Mouse (Mus musculus) left cerebral cortex, postnatal 25 days (tissue): ENCODE results near the gene Ubxn11. TPM values are rescaled to one million over a fixed set of nuclear protein-coding genes. Genes with fewer than 3 reads are reported as not detected.
A peak's percentile ranks its signal among the peaks of the same experiment; 100 is the strongest.

Experiments used
- DNase-seq, 2 experiments: peaks; one replicate each; pipeline ENCODE4 v3.0.0; 2022; ENCODE audit warnings: low spot score in 2 of 2, mixed read lengths in 1 of 2
- intact Hi-C: fragments of 180-260 bp; cut with DNase I; formaldehyde crosslinking; loops from one replicate; pipeline ENCODE4 v1.15.1; 2025
- total RNA-seq, 2 experiments: library from RNA; stranded (reverse); gene quantifications; 2 replicates each; pipeline ENCODE4 v1.2.3; 2021

Ubxn11 gene
- total RNA-seq, 2 experiments from 2014 or later: 29.5 to 34.7 TPM

- intact Hi-C loops: loop anchor here (2.0 kb wide), 1 partner anchor 51 kb away; no protein-coding TSS in a partner anchor
- peak; percentile 17 to 25 for DNase-seq
These were observed 15.0 kb upstream of the Ubxn11 start for GRCm38 (mm10) chr4:134087412-134087811.

- DNase-seq: no peak
- intact Hi-C loops: no loop called here
These were observed 13.3 kb upstream of the Ubxn11 start for GRCm38 (mm10) chr4:134089029-134089428.

- intact Hi-C loops: no loop called here
- DNase-seq: no peak
These were observed 11.7 kb upstream of the Ubxn11 start for GRCm38 (mm10) chr4:134090521-134091224.

- intact Hi-C loops: no loop called here
- DNase-seq: no peak
These were observed 11.2 kb upstream of the Ubxn11 start for GRCm38 (mm10) chr4:134091225-134091529.

- intact Hi-C loops: loop anchor here (1.0 kb wide), 1 partner anchor 32 kb away; no protein-coding TSS in a partner anchor
- peak in 1 of 2 experiments; percentile 23 for DNase-seq
These were observed 9.7 kb upstream of the Ubxn11 start for GRCm38 (mm10) chr4:134092382-134093288.

GRCm38 (mm10) chr4:134094004-134094564 is 8.3 kb upstream of the Ubxn11 start:
- intact Hi-C loops: no loop called here
- no peak for DNase-seq

GRCm38 (mm10) chr4:134094923-134095547 is 7.3 kb upstream of the Ubxn11 start, which contains the start of gene Cd52:
Gene Cd52, minus strand, starts transcription at chr4:134095082.
- no peak for DNase-seq
- intact Hi-C loops: no loop called here

GRCm38 (mm10) chr4:134096120-134096519 is 6.2 kb upstream of the Ubxn11 start:
- DNase-seq: no peak
- intact Hi-C loops: no loop called here

GRCm38 (mm10) chr4:134097015-134097608 is 5.3 kb upstream of the Ubxn11 start:
- DNase-seq: no peak
- intact Hi-C loops: no loop called here

- intact Hi-C loops: no loop called here
- DNase-seq: peak in 1 of 2 experiments; percentile 50
These were observed 3.7 kb upstream of the Ubxn11 start for GRCm38 (mm10) chr4:134098628-134099027.

GRCm38 (mm10) chr4:134100245-134100644 is 2.1 kb upstream of the Ubxn11 start:
- intact Hi-C loops: no loop called here
- DNase-seq: no peak

GRCm38 (mm10) chr4:134102742-134103119 is 361 bp downstream of the Ubxn11 start:
- no peak for DNase-seq
- intact Hi-C loops: no loop called here

GRCm38 (mm10) chr4:134106105-134106504 is 3.7 kb downstream of the Ubxn11 start:
- intact Hi-C loops: no loop called here
- DNase-seq: no peak

GRCm38 (mm10) chr4:134107730-134108129 is 5.4 kb downstream of the Ubxn11 start:
- intact Hi-C loops: loop anchor here (1.0 kb wide), 1 partner anchor 17 kb away; no protein-coding TSS in a partner anchor
- peak; percentile 46 to 91 for DNase-seq

GRCm38 (mm10) chr4:134108196-134108595 is 5.8 kb downstream of the Ubxn11 start:
- no peak for DNase-seq
- intact Hi-C loops: no loop called here

GRCm38 (mm10) chr4:134110653-134111052 is 8.3 kb downstream of the Ubxn11 start:
- intact Hi-C loops: no loop called here
- no peak for DNase-seq

GRCm38 (mm10) chr4:134112403-134112802 is 10.0 kb downstream of the Ubxn11 start:
- no peak for DNase-seq
- intact Hi-C loops: no loop called here

GRCm38 (mm10) chr4:134113356-134113994 is 11.1 kb downstream of the Ubxn11 start:
- intact Hi-C loops: no loop called here
- no peak for DNase-seq

- DNase-seq: no peak
- intact Hi-C loops: no loop called here
These were observed 11.7 kb downstream of the Ubxn11 start for GRCm38 (mm10) chr4:134114038-134114437.
